Mouse (Mus musculus): ENCODE data around the gene Hist1h2bp. TPM values are rescaled to one million over a fixed set of nuclear protein-coding genes. Genes with fewer than 3 reads are reported as not detected.
"Not testable (repeated sequence)": the region's sequence is repeated elsewhere in the genome, so short reads cannot be mapped to it uniquely, and the experiment has no call there.

Gene Hist1h2bp
- total and polyA plus RNA-seq, 3 experiments: 1.9 to 2.3 TPM; not detected in 1

DNA sequence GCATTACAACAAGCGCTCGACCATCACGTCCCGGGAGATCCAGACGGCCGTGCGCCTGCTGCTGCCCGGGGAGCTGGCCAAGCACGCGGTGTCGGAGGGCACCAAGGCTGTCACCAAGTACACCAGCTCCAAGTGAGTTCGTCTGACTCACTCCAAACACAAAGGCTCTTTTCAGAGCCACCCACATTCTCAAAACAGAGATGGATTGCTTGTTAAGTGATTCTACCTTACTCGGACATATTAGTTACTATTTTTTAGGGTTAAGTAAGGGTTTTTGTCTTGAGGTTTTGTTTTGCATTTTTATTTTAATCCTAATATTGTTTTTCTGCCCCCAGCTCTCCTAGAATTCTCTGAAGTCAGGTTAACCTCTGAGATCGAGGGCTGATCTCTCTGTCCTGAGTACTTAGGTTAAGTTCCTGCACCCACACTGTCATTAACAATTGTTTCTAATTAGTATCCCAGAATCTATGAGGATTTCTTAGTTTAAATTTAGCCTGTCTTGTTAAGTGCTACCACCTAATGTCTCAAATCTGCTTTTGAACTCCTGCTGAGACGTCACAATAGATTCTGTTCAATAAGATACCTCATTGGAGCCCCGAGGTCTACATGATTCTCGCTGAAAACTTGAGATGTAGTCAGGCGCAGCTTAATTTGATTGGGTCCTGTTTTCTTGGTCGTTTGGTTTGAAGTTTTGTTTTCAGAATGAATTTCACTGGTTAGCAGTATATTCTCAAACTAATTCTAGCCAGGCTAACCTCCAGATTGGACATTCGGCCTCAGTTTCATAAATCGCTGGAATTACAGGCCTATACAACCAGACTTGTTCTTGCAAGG lies 716 bp downstream of the Hist1h2bp start:
- TF ChIP-seq POLR2A (IDR thresholded peaks at IDR 0.05; ENCODE audit: insufficient read depth, low read depth, low read length) (no peak), CTCF (IDR thresholded peaks at IDR 0.05) (no peak), EP300 (IDR thresholded peaks at IDR 0.05; ENCODE audit: insufficient read depth, low read depth, low read length) (no peak)
- Histone ChIP-seq H3K27me3 (ENCODE audit: control insufficient read depth, insufficient read depth, low read length) (no peaks in the 10 kb centered on the region), H3K9ac (ENCODE audit: low read depth, low read length) (no peak overlapping the region), H3K4me1 (ENCODE audit: control insufficient read depth, insufficient read depth, low read length) (no peaks in the 10 kb centered on the region; the same call in 1 of the 2 replicates), H3K4me3 (no peak overlapping the region), H3K36me3 (ENCODE audit: control insufficient read depth, insufficient read depth, low read length) (no peaks in the 10 kb centered on the region), H3K79me2 (replicated peaks; ENCODE audit: control insufficient read depth, insufficient read depth, low read length) (no peaks in the 10 kb centered on the region), H3K27ac (no peak overlapping the region)
- WGBS: 42% methylated on average over 17 of the region's 21 CpGs
- intact Hi-C loops (cut with DNase I): loop anchor here (2.0 to 10.0 kb wide), 2 partner anchors 35 to 1797 kb away; partner anchors contain the start of genes Hist1h2ak and Hist1h4d
- DNase-seq: no peak

- 65% methylated on average over 6 of the region's 6 CpGs for WGBS
- intact Hi-C loops (cut with DNase I): loop anchor here (10.0 kb wide), 1 partner anchor 1795 kb away; the partner anchor contains the start of gene Hist1h4d
- DNase-seq: no peak
Measured at GRCm38 (mm10) chr13:21789925-21790324, 2.7 kb downstream of the Hist1h2bp start.

GRCm38 (mm10) chr13:21790601-21791283 lies 3.5 kb downstream of the Hist1h2bp start:
- Histone ChIP-seq H3K4me1 (ENCODE audit: control insufficient read depth, insufficient read depth, low read length) (no peaks in the 10 kb centered on the region; the same call in 1 of the 2 replicates), H3K4me3 (no peak overlapping the region), H3K9ac (ENCODE audit: low read depth, low read length) (no peak overlapping the region; the same call in none of the 2 replicates), H3K79me2 (replicated peaks; ENCODE audit: control insufficient read depth, insufficient read depth, low read length) (no peaks in the 10 kb centered on the region), H3K27me3 (ENCODE audit: control insufficient read depth, insufficient read depth, low read length) (no peaks in the 10 kb centered on the region), H3K27ac (no peak overlapping the region), H3K36me3 (ENCODE audit: control insufficient read depth, insufficient read depth, low read length) (no peaks in the 10 kb centered on the region)
- DNase-seq: no peak
- no peak for TF ChIP-seq EP300 (IDR thresholded peaks at IDR 0.05; ENCODE audit: insufficient read depth, low read depth, low read length)
- TF ChIP-seq POLR2A (IDR thresholded peaks at IDR 0.05; ENCODE audit: insufficient read depth, low read depth, low read length): no peak
- TF ChIP-seq CTCF (IDR thresholded peaks at IDR 0.05): no peak
- WGBS: 10% methylated on average over 18 of the region's 18 CpGs
- intact Hi-C loops (cut with DNase I): no loop called here

More at GRCm38 (mm10) chr13:21789925-21790324, 2.7 kb downstream of the Hist1h2bp start:
- H3K4me1 ChIP-seq (ENCODE audit: control insufficient read depth, insufficient read depth, low read length): no peaks in the 10 kb centered on the region; the same call in 1 of the 2 replicates
- no peak overlapping the region for H3K9ac ChIP-seq (ENCODE audit: low read depth, low read length)
- no peaks in the 10 kb centered on the region for H3K36me3 ChIP-seq (ENCODE audit: control insufficient read depth, insufficient read depth, low read length)
- H3K4me3 ChIP-seq: no peak overlapping the region
- TF ChIP-seq CTCF (IDR thresholded peaks at IDR 0.05): no peak
- TF ChIP-seq EP300 (IDR thresholded peaks at IDR 0.05; ENCODE audit: insufficient read depth, low read depth, low read length): no peak
- no peak for TF ChIP-seq POLR2A (IDR thresholded peaks at IDR 0.05; ENCODE audit: insufficient read depth, low read depth, low read length)
- H3K27me3 ChIP-seq (ENCODE audit: control insufficient read depth, insufficient read depth, low read length): no peaks in the 10 kb centered on the region
- no peaks in the 10 kb centered on the region for H3K79me2 ChIP-seq (replicated peaks; ENCODE audit: control insufficient read depth, insufficient read depth, low read length)
- H3K27ac ChIP-seq: no peak overlapping the region

GRCm38 (mm10) chr13:21795584-21795983 lies 8.3 kb downstream of the Hist1h2bp start:
- H3K9ac ChIP-seq (ENCODE audit: low read depth, low read length): no peak overlapping the region
- no peak overlapping the region for H3K4me3 ChIP-seq
- DNase-seq: no peak
- no peaks in the 10 kb centered on the region for H3K36me3 ChIP-seq (ENCODE audit: control insufficient read depth, insufficient read depth, low read length)
- 89% methylated on average over 7 of the region's 7 CpGs for WGBS
- H3K27ac ChIP-seq: no peak overlapping the region
- H3K79me2 ChIP-seq (replicated peaks; ENCODE audit: control insufficient read depth, insufficient read depth, low read length): no peaks in the 10 kb centered on the region
- TF ChIP-seq POLR2A (IDR thresholded peaks at IDR 0.05; ENCODE audit: insufficient read depth, low read depth, low read length) (no peak), EP300 (IDR thresholded peaks at IDR 0.05; ENCODE audit: insufficient read depth, low read depth, low read length) (no peak), CTCF (IDR thresholded peaks at IDR 0.05) (no peak)
- intact Hi-C loops (cut with DNase I): no loop called here
- H3K4me1 ChIP-seq (ENCODE audit: control insufficient read depth, insufficient read depth, low read length): no peaks in the 10 kb centered on the region; the same call in 1 of the 2 replicates
- no peaks in the 10 kb centered on the region for H3K27me3 ChIP-seq (ENCODE audit: control insufficient read depth, insufficient read depth, low read length)

- H3K4me1 ChIP-seq (ENCODE audit: control insufficient read depth, insufficient read depth, low read length); intact Hi-C loops (cut with DNase I); H3K27me3 ChIP-seq (ENCODE audit: control insufficient read depth, insufficient read depth, low read length); H3K36me3 ChIP-seq (ENCODE audit: control insufficient read depth, insufficient read depth, low read length); H3K9ac ChIP-seq (ENCODE audit: low read depth, low read length); DNase-seq; H3K4me3 ChIP-seq; H3K79me2 ChIP-seq (replicated peaks; ENCODE audit: control insufficient read depth, insufficient read depth, low read length); H3K27ac ChIP-seq: not testable (repeated sequence)
Measured at GRCm38 (mm10) chr13:21797163-21797562, 9.9 kb downstream of the Hist1h2bp start.

GRCm38 (mm10) chr13:21803058-21803457 lies 15.8 kb downstream of the Hist1h2bp start:
- H3K27ac ChIP-seq; H3K4me1 ChIP-seq (ENCODE audit: control insufficient read depth, insufficient read depth, low read length); H3K9ac ChIP-seq (ENCODE audit: low read depth, low read length); H3K4me3 ChIP-seq; H3K36me3 ChIP-seq (ENCODE audit: control insufficient read depth, insufficient read depth, low read length); H3K79me2 ChIP-seq (replicated peaks; ENCODE audit: control insufficient read depth, insufficient read depth, low read length); H3K27me3 ChIP-seq (ENCODE audit: control insufficient read depth, insufficient read depth, low read length); DNase-seq; intact Hi-C loops (cut with DNase I): not testable (repeated sequence)
- no CpG with 5 or more reads among the region's 4 CpGs for WGBS

- H3K9ac ChIP-seq (ENCODE audit: low read depth, low read length); H3K79me2 ChIP-seq (replicated peaks; ENCODE audit: control insufficient read depth, insufficient read depth, low read length); H3K4me3 ChIP-seq; H3K27me3 ChIP-seq (ENCODE audit: control insufficient read depth, insufficient read depth, low read length); H3K4me1 ChIP-seq (ENCODE audit: control insufficient read depth, insufficient read depth, low read length); intact Hi-C loops (cut with DNase I); H3K27ac ChIP-seq; H3K36me3 ChIP-seq (ENCODE audit: control insufficient read depth, insufficient read depth, low read length); DNase-seq: not testable (repeated sequence)
- no CpG with 5 or more reads among the region's 23 CpGs for WGBS
Measured at GRCm38 (mm10) chr13:21810073-21810472, 22.8 kb downstream of the Hist1h2bp start, which contains the start of the genes Hist1h2bq and Hist1h2ao. TSS of gene Hist1h2bq (minus strand) at chr13:21810197. TSS of gene Hist1h2ao (plus strand) at chr13:21810465.

- H3K4me3 ChIP-seq; DNase-seq; H3K79me2 ChIP-seq (replicated peaks; ENCODE audit: control insufficient read depth, insufficient read depth, low read length); H3K36me3 ChIP-seq (ENCODE audit: control insufficient read depth, insufficient read depth, low read length); intact Hi-C loops (cut with DNase I); H3K27me3 ChIP-seq (ENCODE audit: control insufficient read depth, insufficient read depth, low read length); H3K4me1 ChIP-seq (ENCODE audit: control insufficient read depth, insufficient read depth, low read length); H3K9ac ChIP-seq (ENCODE audit: low read depth, low read length); H3K27ac ChIP-seq: not testable (repeated sequence)
- no CpG with 5 or more reads among the region's 8 CpGs for whole genome bisulfite sequencing
Measured at GRCm38 (mm10) chr13:21811074-21811473, 23.8 kb downstream of the Hist1h2bp start.

All from heart, adult 2 months (tissue).